ENCODE assay signal across 12 mouse cellular contexts in genomic region chr8:113851655-113852054, GRCm38 (mm10). TPM values are rescaled to one million over a fixed set of nuclear protein-coding genes. Genes with fewer than 3 reads are reported as not detected.
DNase-seq lines count a peak whose midpoint lies in the region; ATAC-seq and TF ChIP-seq lines count a peak whose summit lies in the region.
"Had no signal": no experiment of that assay in that cellular context is flagged by ENCODE, and none has a peak within 500 bp of the region (broad histone marks: within the 10 kb centered on the region; RNA-seq: fewer than 3 reads in every experiment).

No protein-coding gene starts in this region.

- intact Hi-C loops in gastrocnemius, adult 2 months (cut with DNase I), result loop anchor here (5.0 to 10.0 kb wide), 2 partner anchors 136 to 187 kb away; no protein-coding TSS in a partner anchor
- intact Hi-C loops in gastrocnemius, postnatal 36 days (cut with DNase I), result loop anchor here (5.0 kb wide), 1 partner anchor 131 kb away; no protein-coding TSS in a partner anchor
- intact Hi-C loops in left cerebral cortex, postnatal 10 days (cut with DNase I), result no loop called here

- H3K9ac ChIP-seq in MEL (ENCODE audit: control insufficient read depth, low read depth, low read length, poor library complexity, severe bottlenecking), result no peak overlapping the region
- H3K9ac ChIP-seq: embryonic facial prominence, embryonic 12.5 days; heart, embryonic 13.5 days; liver, embryonic 15.5 days had no signal

- ATAC-seq in megakaryocyte, adult 5-6 weeks (ENCODE audit: poor library complexity, severe bottlenecking), result peak; percentile 52; the same call in 1 of the 2 replicates

- TF ChIP-seq CTCF in gastrocnemius, adult 2 months (IDR thresholded peaks at IDR 0.05), result peak; percentile 83
- TF ChIP-seq CTCF in lung, adult 2 months (IDR thresholded peaks at IDR 0.05; ENCODE audit: insufficient read depth, low read length), result peak; percentile 35; the same call in 1 of the 2 replicates
- peak; percentile 31 to 57 (median 34); a peak in 5 of 6 replicates for TF ChIP-seq CTCF in MEL (IDR thresholded peaks at IDR 0.05 in 2 of 3, conservative IDR thresholded peaks at IDR 0.05 in 1 of 3; ENCODE audit: control insufficient read depth in 1 of 3, insufficient read depth in 1 of 3, low read depth in 2 of 3, low read length in 3 of 3, poor library complexity in 1 of 3, severe bottlenecking in 1 of 3)

- peaks cover 2% of the 10 kb centered on the region; the same call in 1 of the 2 replicates for H3K4me1 ChIP-seq in lung, adult 2 months (ENCODE audit: control insufficient read depth, insufficient read depth, low read length)
- H3K4me1 ChIP-seq in MEL (ENCODE audit: control insufficient read depth in 1 of 2, insufficient read depth in 2 of 2, low read length in 2 of 2), result no peaks in the 10 kb centered on the region
- H3K4me1 ChIP-seq: liver, embryonic 15.5 days had no signal

- H3K36me3 ChIP-seq in MEL (ENCODE audit: control insufficient read depth in 1 of 2, insufficient read depth in 2 of 2, low read length in 2 of 2), result no peaks in the 10 kb centered on the region
- H3K36me3 ChIP-seq: embryonic facial prominence, embryonic 12.5 days; heart, embryonic 13.5 days; liver, embryonic 15.5 days had no signal

- H3K4me3 ChIP-seq in gastrocnemius, adult 2 months, result no peak overlapping the region
- no peak overlapping the region for H3K4me3 ChIP-seq in lung, adult 2 months (replicated peaks; ENCODE audit: extremely low read depth, low read depth, low read length)
- H3K4me3 ChIP-seq in MEL (ENCODE audit: control insufficient read depth in 1 of 2, insufficient read depth in 1 of 2, low read depth in 2 of 2, low read length in 2 of 2), result no peak overlapping the region
- H3K4me3 ChIP-seq: embryonic facial prominence, embryonic 12.5 days; heart, embryonic 13.5 days; liver, embryonic 15.5 days had no signal

- H3K27ac ChIP-seq in gastrocnemius, adult 2 months, result no peak overlapping the region
- no peak overlapping the region for H3K27ac ChIP-seq in MEL (ENCODE audit: control insufficient read depth, low read depth, low read length)
- H3K27ac ChIP-seq: embryonic facial prominence, embryonic 12.5 days; heart, embryonic 13.5 days; liver, embryonic 15.5 days had no signal

- WGBS in lung, adult 2 months, result 48% methylated on average over 4 of the region's 4 CpGs

- peak; percentile 11 for TF ChIP-seq RAD21 in MEL (IDR thresholded peaks at IDR 0.05; ENCODE audit: low read depth, low read length)

- no peaks in the 10 kb centered on the region for H3K79me2 ChIP-seq in MEL (ENCODE audit: control insufficient read depth, insufficient read depth, low read length, poor library complexity)

- DNase-seq in gastrocnemius, adult 2 months, result no peak
- DNase-seq in gastrocnemius, postnatal 36 days, result no peak
- no peak for DNase-seq in lung, adult 2 months
- no peak for DNase-seq in lung, adult 18-20 months
- peak; percentile 28 for DNase-seq in MEL (ENCODE audit: low read depth, low spot score)
- no peak for DNase-seq in spleen, adult 12 weeks (ENCODE audit: low spot score)
- no peak for DNase-seq in left cerebral cortex, postnatal 10 days (ENCODE audit: extremely low spot score in 1 of 2, low spot score in 2 of 2)
- DNase-seq: kidney, adult 11 months had no signal

- no peaks in the 10 kb centered on the region for H3K27me3 ChIP-seq in MEL (ENCODE audit: control insufficient read depth in 1 of 2, insufficient read depth in 2 of 2, low read length in 2 of 2)

- TF ChIP-seq POLR2A in lung, adult 2 months (IDR thresholded peaks at IDR 0.05; ENCODE audit: borderline replicate concordance, extremely low read depth, low read depth, low read length), result no peak
- no peak for TF ChIP-seq POLR2A in MEL (IDR thresholded peaks at IDR 0.05; ENCODE audit: control insufficient read depth in 1 of 2, insufficient read depth in 1 of 2, low read depth in 1 of 2, low read length in 2 of 2, poor library complexity in 1 of 2)

- TF ChIP-seq EP300 in MEL (IDR thresholded peaks at IDR 0.05; ENCODE audit: low read depth in 1 of 2, low read length in 2 of 2), result no peak

- H3K9me3 ChIP-seq in MEL (replicated peaks; ENCODE audit: insufficient read depth, low read length), result no peaks in the 10 kb centered on the region
- H3K9me3 ChIP-seq: embryonic facial prominence, embryonic 12.5 days; liver, embryonic 15.5 days had no signal

TF ChIP-seq in MEL, 35 proteins besides CTCF, POLR2A, EP300 and RAD21:
- TF ChIP-seq POLR2AphosphoS2 (IDR thresholded peaks at IDR 0.05; ENCODE audit: low read length) (no peak), MYB (IDR thresholded peaks at IDR 0.05; ENCODE audit: low read depth, low read length) (no peak), CHD1 (IDR thresholded peaks at IDR 0.05; ENCODE audit: low read depth, low read length) (no peak), GABPA (IDR thresholded peaks at IDR 0.05; ENCODE audit: low read depth, low read length) (no peak), HCFC1 (IDR thresholded peaks at IDR 0.05; ENCODE audit: low read depth, low read length) (no peak), ZMIZ1 (IDR thresholded peaks at IDR 0.05; ENCODE audit: low read depth, low read length) (no peak), POLR2AphosphoS5 (IDR thresholded peaks at IDR 0.05; ENCODE audit: borderline replicate concordance, low read depth, low read length) (no peak), NRF1 (IDR thresholded peaks at IDR 0.05; ENCODE audit: insufficient read depth, low read depth, low read length, poor library complexity, severe bottlenecking) (no peak), MAZ (IDR thresholded peaks at IDR 0.05; ENCODE audit: low read depth, low read length) (no peak), TAL1 (IDR thresholded peaks at IDR 0.05; ENCODE audit: low read length) (no peak), MAFK (IDR thresholded peaks at IDR 0.05; ENCODE audit: borderline replicate concordance, low read depth, low read length) (no peak), CHD2 (IDR thresholded peaks at IDR 0.05; ENCODE audit: low read length) (no peak), KAT2A (conservative IDR thresholded peaks at IDR 0.05; ENCODE audit: low read depth, low read length) (no peak), SIN3A (IDR thresholded peaks at IDR 0.05; ENCODE audit: low read length) (no peak), USF1 (IDR thresholded peaks at IDR 0.05; ENCODE audit: low read depth, low read length) (no peak), ZNF384 (IDR thresholded peaks at IDR 0.05; ENCODE audit: low read depth, low read length) (no peak)

RNA-seq across cellular contexts. Expression of gene Adamts18, which starts 3.1 kb away (rescaled TPM):
- under 1 TPM; 0.03 to 0.15 TPM for total RNA-seq in gastrocnemius, adult 2 months (2021)
- under 1 TPM; 0.05 to 0.26 TPM for total RNA-seq in gastrocnemius, postnatal 36 days (2021)
- 0.06 TPM in 1 of 2 replicates, not detected in the other for polyA plus RNA-seq in lung, adult 2 months (2012; rRNA removed)
- total RNA-seq in MEL (2012; rRNA removed), result not detected in 2 replicates
- polyA plus RNA-seq in MEL (2012; ENCODE audit: insufficient read depth in 1 of 2, insufficient read length in 2 of 2, low read depth in 1 of 2, low replicate concordance in 2 of 2, missing spikeins in 1 of 2), result not detected
- not detected in 2 replicates for total RNA-seq in megakaryocyte, adult 5-6 weeks (2015)
- total RNA-seq in megakaryocyte, adult 5-6 weeks (2017), result 0.07 TPM in 1 of 2 replicates, not detected in the other
- 10 to 100 TPM in 1 of 2 experiments, 1 to 10 TPM in 1; 7.7 to 10.0 TPM for total RNA-seq in left cerebral cortex, postnatal 10 days (2021)
